Mouse (Mus musculus) CH12.LX (cell line): ENCODE data around the gene Fat3. TPM values are rescaled to one million over a fixed set of nuclear protein-coding genes. Genes with fewer than 3 reads are reported as not detected.

Experiments used
- DNase-seq: peaks from one replicate; pipeline ENCODE4 v3.0.0-alpha.2; 2013; ENCODE audit errors: extremely low read depth
- H3K27ac ChIP-seq: 2 replicates; pipeline ENCODE4 v1.5.1; 2012; ENCODE audit warnings: low read depth, mild to moderate bottlenecking, control low read depth, moderate library complexity; ENCODE audit not compliant: insufficient read depth
- H3K27me3 ChIP-seq: replicated peaks from 2 replicates; pipeline ENCODE3; 2012; ENCODE audit warnings: inconsistent platforms
- H3K36me3 ChIP-seq, 2 experiments: replicated peaks in 1 of 2; 2 replicates each; pipeline versions ENCODE3 to v1.6.1; 2012; ENCODE audit warnings: inconsistent platforms in 1 of 2, low read length in 1 of 2, mild to moderate bottlenecking in 1 of 2, mixed read lengths in 1 of 2, moderate library complexity in 1 of 2; ENCODE audit not compliant: control insufficient read depth in 1 of 2, insufficient read depth in 1 of 2
- H3K4me1 ChIP-seq, 2 experiments: 2 replicates each; pipeline ENCODE4 v1.6.1; 2012; ENCODE audit warnings: inconsistent platforms in 1 of 2, moderate library complexity in 1 of 2; ENCODE audit not compliant: insufficient read depth in 2 of 2, control insufficient read depth in 1 of 2
- H3K4me2 ChIP-seq: 2 replicates; pipeline ENCODE4 v1.6.1; 2012; ENCODE audit warnings: low read depth, mild to moderate bottlenecking, control low read depth; ENCODE audit not compliant: poor library complexity, insufficient read depth, severe bottlenecking
- H3K4me3 ChIP-seq, 3 experiments: fragments of 150-350 bp in 1 of 3; sonication (generic) in 1 of 3; replicated peaks in 1 of 3; 2 replicates each; pipeline versions ENCODE3 to v1.5.1; 2011 to 2012; ENCODE audit warnings: low read depth in 2 of 3, low read length in 2 of 3, mild to moderate bottlenecking in 2 of 3, moderate library complexity in 2 of 3, control low read depth in 1 of 3, improper control_type of control experiment in 1 of 3, inconsistent platforms in 1 of 3, mixed read lengths in 1 of 3; ENCODE audit not compliant: poor library complexity in 1 of 3
- H3K79me2 ChIP-seq: replicated peaks from 2 replicates; pipeline ENCODE4 v1.6.1; 2012; ENCODE audit warnings: mild to moderate bottlenecking, moderate library complexity; ENCODE audit not compliant: control insufficient read depth, poor library complexity, insufficient read depth, severe bottlenecking; ENCODE audit errors: extremely low read depth
- H3K9ac ChIP-seq: 2 replicates; pipeline ENCODE4 v1.6.1; 2012; ENCODE audit warnings: low read depth, mild to moderate bottlenecking, control low read depth, moderate library complexity; ENCODE audit not compliant: insufficient read depth
- H3K9me3 ChIP-seq: replicated peaks from 2 replicates; pipeline ENCODE3; 2012; ENCODE audit warnings: low read length, inconsistent platforms, mixed read lengths
- BHLHE40 ChIP-seq: IDR thresholded peaks from 2 replicates; pipeline ENCODE4 v1.6.1; 2011; ENCODE audit warnings: mild to moderate bottlenecking, low read depth, low read length, improper control_type of control experiment
- CHD1 ChIP-seq: IDR thresholded peaks from 2 replicates; pipeline ENCODE4 v1.6.1; 2012; ENCODE audit warnings: low read depth, low read length, improper control_type of control experiment, inconsistent platforms
- CHD2 ChIP-seq: IDR thresholded peaks from 2 replicates; pipeline ENCODE4 v1.6.1; 2011; ENCODE audit warnings: low read length, improper control_type of control experiment
- CTCF ChIP-seq, 2 experiments: IDR thresholded peaks in 1 of 2; conservative IDR thresholded peaks in 1 of 2; 2 replicates each; pipeline ENCODE4 v1.5.1; 2011 to 2012; ENCODE audit warnings: low read depth in 2 of 2, low read length in 2 of 2, improper control_type of control experiment in 1 of 2, inconsistent platforms in 1 of 2, mild to moderate bottlenecking in 1 of 2, moderate library complexity in 1 of 2
- E2F4 ChIP-seq: IDR thresholded peaks from 2 replicates; pipeline ENCODE4 v1.6.1; 2011; ENCODE audit warnings: low read depth, low read length, improper control_type of control experiment; ENCODE audit not compliant: insufficient replicate concordance
- ELF1 ChIP-seq: IDR thresholded peaks from 2 replicates; pipeline ENCODE4 v1.6.1; 2014; ENCODE audit warnings: low read depth, mild to moderate bottlenecking, inconsistent platforms, low read length, improper control_type of control experiment
- ETS1 ChIP-seq: conservative IDR thresholded peaks from 2 replicates; pipeline ENCODE4 v1.6.1; 2012; ENCODE audit warnings: low read depth, mild to moderate bottlenecking, inconsistent platforms, low read length, improper control_type of control experiment, moderate library complexity
- GABPA ChIP-seq: IDR thresholded peaks from 2 replicates; pipeline ENCODE4 v1.6.1; 2012; ENCODE audit warnings: low read depth, low read length, improper control_type of control experiment, inconsistent platforms; ENCODE audit not compliant: insufficient replicate concordance
- IRF4 ChIP-seq: IDR thresholded peaks from 2 replicates; pipeline ENCODE4 v1.6.1; 2014; ENCODE audit warnings: low read depth, mild to moderate bottlenecking, inconsistent platforms, low read length, improper control_type of control experiment
- JUND ChIP-seq: conservative IDR thresholded peaks from 2 replicates; pipeline ENCODE4 v1.6.1; 2011; ENCODE audit warnings: low read depth, low read length, improper control_type of control experiment
- KAT2A ChIP-seq: IDR thresholded peaks from 2 replicates; pipeline ENCODE4 v1.6.1; 2012; ENCODE audit warnings: low read length, improper control_type of control experiment, inconsistent platforms; ENCODE audit not compliant: insufficient replicate concordance
- MAFK ChIP-seq: IDR thresholded peaks from 2 replicates; pipeline ENCODE4 v1.6.1; 2011; ENCODE audit warnings: low read length, improper control_type of control experiment; ENCODE audit not compliant: insufficient replicate concordance
- MAX ChIP-seq: IDR thresholded peaks from 2 replicates; pipeline ENCODE4 v1.6.1; 2011; ENCODE audit warnings: low read length, improper control_type of control experiment
- MAZ ChIP-seq: IDR thresholded peaks from 2 replicates; pipeline ENCODE4 v1.6.1; 2012; ENCODE audit warnings: low read depth, mild to moderate bottlenecking, inconsistent platforms, low read length, improper control_type of control experiment, moderate library complexity
- MEF2A ChIP-seq: IDR thresholded peaks from 2 replicates; pipeline ENCODE4 v1.6.1; 2014; ENCODE audit warnings: low read depth, mild to moderate bottlenecking, inconsistent platforms, low read length, improper control_type of control experiment, borderline replicate concordance
- MXI1 ChIP-seq: IDR thresholded peaks from 2 replicates; pipeline ENCODE4 v1.6.1; 2011; ENCODE audit warnings: mild to moderate bottlenecking, low read depth, low read length, improper control_type of control experiment
- NELFE ChIP-seq: IDR thresholded peaks from 2 replicates; pipeline ENCODE4 v1.6.1; 2011; ENCODE audit warnings: low read depth, low read length, improper control_type of control experiment
- NRF1 ChIP-seq: IDR thresholded peaks from 2 replicates; pipeline ENCODE4 v1.6.1; 2014; ENCODE audit warnings: low read depth, mild to moderate bottlenecking, inconsistent platforms, low read length, improper control_type of control experiment, moderate library complexity
- POLR2A ChIP-seq: IDR thresholded peaks from 2 replicates; pipeline ENCODE4 v1.6.1; 2011; ENCODE audit warnings: low read depth, mild to moderate bottlenecking, improper control_type of control experiment, low read length
- RAD21 ChIP-seq: IDR thresholded peaks from 2 replicates; pipeline ENCODE4 v1.6.1; 2011; ENCODE audit warnings: low read depth, mild to moderate bottlenecking, low read length, improper control_type of control experiment, moderate library complexity
- RCOR1 ChIP-seq: conservative IDR thresholded peaks from 2 replicates; pipeline ENCODE4 v1.6.1; 2012; ENCODE audit warnings: low read depth, mild to moderate bottlenecking, inconsistent platforms, low read length, improper control_type of control experiment
- SIN3A ChIP-seq: IDR thresholded peaks from 2 replicates; pipeline ENCODE4 v1.6.1; 2012; ENCODE audit warnings: low read length, improper control_type of control experiment, inconsistent platforms
- SMC3 ChIP-seq: IDR thresholded peaks from 2 replicates; pipeline ENCODE4 v1.6.1; 2011; ENCODE audit warnings: low read depth, low read length, improper control_type of control experiment
- UBTF ChIP-seq: IDR thresholded peaks from 2 replicates; pipeline ENCODE4 v1.6.1; 2012; ENCODE audit warnings: low read depth, mild to moderate bottlenecking, inconsistent platforms, low read length, improper control_type of control experiment, moderate library complexity
- USF2 ChIP-seq: conservative IDR thresholded peaks from 2 replicates; pipeline ENCODE4 v1.6.1; 2011; ENCODE audit warnings: low read depth, low read length, improper control_type of control experiment
- ZC3H11A ChIP-seq: IDR thresholded peaks from 2 replicates; pipeline ENCODE4 v1.6.1; 2012; ENCODE audit warnings: low read depth, mild to moderate bottlenecking, inconsistent platforms, low read length, improper control_type of control experiment
- ZMIZ1 ChIP-seq: IDR thresholded peaks from 2 replicates; pipeline ENCODE4 v1.6.1; 2012; ENCODE audit warnings: low read depth, mild to moderate bottlenecking, inconsistent platforms, low read length, improper control_type of control experiment
- ZNF384 ChIP-seq: IDR thresholded peaks from 2 replicates; pipeline ENCODE4 v1.6.1; 2012; ENCODE audit warnings: low read depth, low read length, improper control_type of control experiment, inconsistent platforms
- dilution Hi-C: fragments of 300-500 bp; cut with MboI; formaldehyde crosslinking; loops from 2 replicates; pipeline ENCODE4 v1.14.3; 2020; ENCODE audit warnings: low sequenced_read_pairs; ENCODE audit not compliant: extremely low pct_unique_long_range_greater_than_20kb, extremely low pct_ligation_motif_present
- in situ Hi-C: fragments of 300-500 bp; cut with MboI; formaldehyde crosslinking; loops from 3 replicates; pipeline ENCODE4 v1.14.3; 2019; ENCODE audit warnings: low sequenced_read_pairs, low pct_ligation_motif_present, low pct_unique_long_range_greater_than_20kb, mixed read lengths
- polyA plus RNA-seq: library from polyadenylated mRNA; unstranded; fragments of >175 nt; gene quantifications from 2 replicates; pipeline ENCODE4 v1.2.1, GENCODE M21; 2012; ENCODE audit warnings: low read depth; ENCODE audit not compliant: insufficient read length
- total RNA-seq, 2 experiments: library from RNA; depleted of rRNA; stranded (reverse); fragments of 300-350 nt in 1 of 2; fragments of >200 nt in 1 of 2; gene quantifications; 2 replicates each; pipeline ENCODE4 v1.2.3; 2012 to 2014

Fat3 gene
- not detected in 2 replicates for total RNA-seq (2012; rRNA removed)
- total RNA-seq (2014; rRNA removed) = 0.03 TPM in 1 of 2 replicates, not detected in the other
- polyA plus RNA-seq = 0.07 TPM in 1 of 2 replicates, not detected in the other

GRCm38 (mm10) chr9:16501186-16501711 is at the start of gene Fat3:
Gene Fat3, minus strand, starts transcription at chr9:16501285.
- H3K79me2 ChIP-seq = no peaks in the 10 kb centered on the region
- peaks cover 22% of the 10 kb centered on the region for H3K9me3 ChIP-seq
- H3K9ac ChIP-seq = no peak within 1 kb of the TSS
- TF ChIP-seq MEF2A (no peak), BHLHE40 (no peak), ETS1 (no peak), JUND (no peak), ELF1 (no peak), CHD1 (no peak), MAZ (no peak), GABPA (no peak), MAX (no peak), USF2 (no peak), ZC3H11A (no peak), KAT2A (no peak), RCOR1 (no peak), SMC3 (no peak), ZNF384 (no peak), MAFK (no peak), E2F4 (no peak)
- H3K4me1 ChIP-seq = peaks cover 0 to 17% of the 10 kb centered on the region in 2 experiments; a peak in 2 of 4 replicates
- H3K27ac ChIP-seq = no peak within 1 kb of the TSS
- no peak within 1 kb of the TSS for H3K4me2 ChIP-seq
- in situ Hi-C loops (no loop called here), dilution Hi-C loops (no loop called here)
- no peak for DNase-seq
- no peaks in the 10 kb centered on the region for H3K36me3 ChIP-seq
- H3K27me3 ChIP-seq = no peaks in the 10 kb centered on the region
- no peak within 1 kb of the TSS for H3K4me3 ChIP-seq

GRCm38 (mm10) chr9:16532884-16533283 is 31.8 kb upstream of the Fat3 start:
- H3K79me2 ChIP-seq = no peaks in the 10 kb centered on the region
- no peak overlapping the region for H3K9ac ChIP-seq
- H3K4me3 ChIP-seq = no peak overlapping the region
- in situ Hi-C loops (no loop called here), dilution Hi-C loops (no loop called here)
- H3K27me3 ChIP-seq = no peaks in the 10 kb centered on the region
- no peaks in the 10 kb centered on the region for H3K9me3 ChIP-seq
- H3K36me3 ChIP-seq = no peaks in the 10 kb centered on the region
- DNase-seq = no peak
- H3K4me2 ChIP-seq = no peak overlapping the region
- no peak for TF ChIP-seq POLR2A
- no peak for TF ChIP-seq ZMIZ1
- no peak for TF ChIP-seq KAT2A
- no peak for TF ChIP-seq UBTF
- no peak for TF ChIP-seq CHD2
- TF ChIP-seq MXI1 = no peak
- TF ChIP-seq RCOR1 = no peak
- no peak for TF ChIP-seq SIN3A
- no peak for TF ChIP-seq CTCF (conservative IDR thresholded peaks at IDR 0.05 in 1 of 2, IDR thresholded peaks at IDR 0.05 in 1 of 2; ENCODE audit: low read depth in 2 of 2, low read length in 2 of 2)
- TF ChIP-seq MAZ = no peak
- no peak for TF ChIP-seq IRF4
- no peak for TF ChIP-seq MAX
- TF ChIP-seq ZNF384 = no peak
- no peak for TF ChIP-seq BHLHE40
- TF ChIP-seq ZC3H11A = no peak
- no peak for TF ChIP-seq RAD21
- TF ChIP-seq USF2 = no peak
- no peak for TF ChIP-seq NRF1
- no peak for TF ChIP-seq NELFE
- TF ChIP-seq, all 38 proteins: peak for 0
- Histone ChIP-seq H3K27ac (no peak overlapping the region), H3K4me1 (peaks cover 0 to 11% of the 10 kb centered on the region in 2 experiments; a peak in 2 of 4 replicates)
